In genomic region chr7:69161916-69162315, GRCm38 (mm10) we compare ENCODE assay signal across 24 mouse cellular contexts.
"Had no signal": no experiment of that assay in that cellular context is flagged by ENCODE, and none has a peak within 500 bp of the region (broad histone marks: within the 10 kb centered on the region; RNA-seq: fewer than 3 reads in every experiment).

No protein-coding gene starts in this region.

- H3K36me3 ChIP-seq: heart, embryonic 13.5 days; heart, embryonic 15.5 days; hindbrain, embryonic 12.5 days; limb, embryonic 10.5 days; limb, embryonic 12.5 days; liver, embryonic 13.5 days; liver, embryonic 15.5 days had no signal

- DNase-seq: gastrocnemius, postnatal 14 days; gastrocnemius, postnatal 36 days; heart, adult 11 months; heart, adult 2 months; heart, postnatal 14 days; heart, postnatal 36 days; kidney, adult 11 months; kidney, adult 2 months; kidney, adult 9 months; kidney, postnatal 10 days; kidney, postnatal 25 days; layer of hippocampus, adult 9-11 months; layer of hippocampus, postnatal 36 days; liver; liver, embryonic 13.5 days; liver, postnatal 0 days had no signal

- H3K9me3 ChIP-seq: heart, embryonic 13.5 days; heart, embryonic 15.5 days; hindbrain, embryonic 12.5 days; limb, embryonic 10.5 days; limb, embryonic 12.5 days; liver, embryonic 15.5 days had no signal

- H3K27me3 ChIP-seq: heart, embryonic 13.5 days; heart, embryonic 15.5 days; hindbrain, embryonic 12.5 days; limb, embryonic 12.5 days; liver, embryonic 13.5 days; liver, embryonic 15.5 days had no signal

- H3K27ac ChIP-seq: heart, adult 2 months; heart, embryonic 13.5 days; heart, embryonic 15.5 days; hindbrain, embryonic 12.5 days; hindbrain, embryonic 14.5 days; hindbrain, postnatal 0 days; limb, embryonic 10.5 days; limb, embryonic 12.5 days; liver, embryonic 13.5 days; liver, embryonic 15.5 days had no signal

- H3K4me3 ChIP-seq: heart, adult 2 months; heart, embryonic 13.5 days; heart, embryonic 15.5 days; hindbrain, embryonic 12.5 days; limb, embryonic 10.5 days; limb, embryonic 12.5 days; liver, embryonic 13.5 days; liver, embryonic 15.5 days had no signal

- H3K4me1 ChIP-seq: heart, embryonic 13.5 days; heart, embryonic 15.5 days; hindbrain, embryonic 12.5 days; limb, embryonic 12.5 days; liver, embryonic 13.5 days; liver, embryonic 15.5 days had no signal
